Mouse (Mus musculus) megakaryocyte, embryonic 14.5 days (primary cell): Measurements from ENCODE around the gene Ppl.

Experiments
- FLI1 ChIP-seq: IDR thresholded peaks from 2 replicates; pipeline ENCODE4 v1.6.1; 2012; ENCODE audit warnings: low read length, inconsistent platforms, mixed read lengths
- GATA1 ChIP-seq: IDR thresholded peaks from 3 replicates; pipeline ENCODE4 v1.6.1; 2012; ENCODE audit warnings: mixed read lengths, low read length, inconsistent platforms, borderline replicate concordance

DNA sequence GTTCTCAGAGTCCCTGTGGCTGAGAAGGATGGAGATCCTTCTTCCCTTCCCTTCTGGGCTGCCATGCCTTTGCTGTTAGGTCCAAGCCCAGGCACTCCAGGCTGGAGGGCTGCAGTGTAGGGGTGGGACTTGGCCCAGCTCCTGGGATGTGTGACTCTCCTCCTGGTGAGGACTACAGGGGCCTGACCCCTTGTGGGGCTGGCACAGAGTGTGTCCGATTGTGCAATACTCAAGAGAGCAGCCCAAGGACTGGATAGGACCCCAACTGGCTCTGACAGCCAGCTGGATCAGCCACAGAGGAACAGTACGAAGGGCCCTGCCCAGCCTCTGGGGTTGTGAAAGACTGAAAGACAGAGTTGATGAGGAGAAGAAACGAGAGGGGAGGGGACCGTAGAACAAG lies 1.5 kb downstream of the Ppl start:
- TF ChIP-seq GATA1 (no peak), FLI1 (no peak)
